Mouse (Mus musculus) frontal cortex, postnatal 36 days (tissue): ENCODE data around the gene Ckap5.
"Not testable (repeated sequence)": the region's sequence is repeated elsewhere in the genome, so short reads cannot be mapped to it uniquely, and the experiment has no call there.

ENCODE experiments used
- DNase-seq, 2 experiments: peaks; one replicate each; pipeline ENCODE4 v3.0.0; 2022; ENCODE audit warnings: low spot score in 2 of 2

The Ckap5 gene

GRCm38 (mm10) chr2:91526294-91527146 lies at the start of gene Ckap5:
Ckap5 (plus strand) TSS chr2:91526762.
- DNase-seq: peak; percentile 95 to 97

- no peak for DNase-seq
Observed at GRCm38 (mm10) chr2:91476841-91477240, 49.7 kb upstream of the Ckap5 start.

GRCm38 (mm10) chr2:91480399-91480801 lies 46.2 kb upstream of the Ckap5 start:
- DNase-seq: no peak

GRCm38 (mm10) chr2:91480805-91481514 lies 45.6 kb upstream of the Ckap5 start:
- DNase-seq: peak in 1 of 2 experiments; percentile 84

GRCm38 (mm10) chr2:91484698-91485097 lies 41.9 kb upstream of the Ckap5 start:
- no peak for DNase-seq

GRCm38 (mm10) chr2:91485256-91485655 lies 41.3 kb upstream of the Ckap5 start:
- DNase-seq: no peak

GRCm38 (mm10) chr2:91487295-91487694 lies 39.3 kb upstream of the Ckap5 start:
- peak in 1 of 2 experiments; percentile 39 for DNase-seq

GRCm38 (mm10) chr2:91492071-91492635 lies 34.4 kb upstream of the Ckap5 start:
- no peak for DNase-seq

GRCm38 (mm10) chr2:91493981-91494380 lies 32.6 kb upstream of the Ckap5 start:
- no peak for DNase-seq

GRCm38 (mm10) chr2:91498093-91498719 lies 28.4 kb upstream of the Ckap5 start:
- no peak for DNase-seq

- peak in 1 of 2 experiments; percentile 21 for DNase-seq
Observed at GRCm38 (mm10) chr2:91508076-91508475, 18.5 kb upstream of the Ckap5 start.

GRCm38 (mm10) chr2:91517186-91517585 lies 9.4 kb upstream of the Ckap5 start:
- no peak for DNase-seq

GRCm38 (mm10) chr2:91527147-91527486 lies 555 bp downstream of the Ckap5 start:
- peak in 1 of 2 experiments; percentile 33 for DNase-seq

- peak; percentile 65 to 70 for DNase-seq
Observed at GRCm38 (mm10) chr2:91537588-91538205, 11.1 kb downstream of the Ckap5 start.

- DNase-seq: no peak
Observed at GRCm38 (mm10) chr2:91568125-91568524, 41.6 kb downstream of the Ckap5 start.

GRCm38 (mm10) chr2:91580894-91581293 lies 54.3 kb downstream of the Ckap5 start:
- DNase-seq: peak; percentile 22 to 38

GRCm38 (mm10) chr2:91586242-91586641 lies 59.7 kb downstream of the Ckap5 start:
- no peak for DNase-seq

GRCm38 (mm10) chr2:91600475-91600874 lies 73.9 kb downstream of the Ckap5 start:
- peak; percentile 19 to 63 for DNase-seq

GRCm38 (mm10) chr2:91602389-91602788 lies 75.8 kb downstream of the Ckap5 start:
- no peak for DNase-seq

GRCm38 (mm10) chr2:91609370-91609769 lies 82.8 kb downstream of the Ckap5 start:
- DNase-seq: not testable (repeated sequence)

- DNase-seq: no peak
Observed at GRCm38 (mm10) chr2:91622356-91622755, 95.8 kb downstream of the Ckap5 start.

- DNase-seq: not testable (repeated sequence)
Observed at GRCm38 (mm10) chr2:91623366-91623765, 96.8 kb downstream of the Ckap5 start.
